Mouse (Mus musculus): ENCODE measurements around the gene Notch1.

The Notch1 gene

GRCm38 (mm10) chr2:26529221-26529805 lies 12.8 kb upstream of the Notch1 start:
- peak; percentile 9 for DNase-seq

GRCm38 (mm10) chr2:26526443-26527257 lies 10.2 kb upstream of the Notch1 start:
- no peak for DNase-seq

GRCm38 (mm10) chr2:26525355-26526018 lies 9.0 kb upstream of the Notch1 start:
- DNase-seq: no peak

GRCm38 (mm10) chr2:26522327-26522726 lies 5.9 kb upstream of the Notch1 start:
- no peak for DNase-seq

GRCm38 (mm10) chr2:26519753-26520152 lies 3.3 kb upstream of the Notch1 start:
- DNase-seq: no peak

- no peak for DNase-seq
Measured at GRCm38 (mm10) chr2:26516987-26517386, 524 bp upstream of the Notch1 start.

- DNase-seq: no peak
Measured at GRCm38 (mm10) chr2:26515335-26515734, 1.1 kb downstream of the Notch1 start.

GRCm38 (mm10) chr2:26513105-26513745 lies 3.2 kb downstream of the Notch1 start:
- DNase-seq: peak; percentile 78

GRCm38 (mm10) chr2:26508661-26509060 lies 7.8 kb downstream of the Notch1 start:
- DNase-seq: no peak

GRCm38 (mm10) chr2:26507961-26508391 lies 8.5 kb downstream of the Notch1 start:
- DNase-seq: no peak

GRCm38 (mm10) chr2:26507481-26507886 lies 9.0 kb downstream of the Notch1 start:
- peak; percentile 74 for DNase-seq

- DNase-seq: no peak
Measured at GRCm38 (mm10) chr2:26506746-26507280, 9.7 kb downstream of the Notch1 start.

GRCm38 (mm10) chr2:26504772-26505480 lies 11.5 kb downstream of the Notch1 start:
- no peak for DNase-seq

GRCm38 (mm10) chr2:26503661-26504575 lies 12.5 kb downstream of the Notch1 start:
- peak; percentile 93 for DNase-seq

GRCm38 (mm10) chr2:26502863-26503631 lies 13.4 kb downstream of the Notch1 start:
- peak; percentile 71 for DNase-seq

GRCm38 (mm10) chr2:26502299-26502862 lies 14.1 kb downstream of the Notch1 start:
- DNase-seq: peak; percentile 60

- no peak for DNase-seq
Measured at GRCm38 (mm10) chr2:26501651-26502141, 14.8 kb downstream of the Notch1 start.

- DNase-seq: no peak
Measured at GRCm38 (mm10) chr2:26500599-26501370, 15.7 kb downstream of the Notch1 start.

GRCm38 (mm10) chr2:26500027-26500598 lies 16.4 kb downstream of the Notch1 start:
- DNase-seq: no peak
